Mouse (Mus musculus) limb, embryonic 15.5 days (tissue): ENCODE data around the gene Lax1. TPM values are rescaled to one million over a fixed set of nuclear protein-coding genes. Genes with fewer than 3 reads are reported as not detected.
"Not testable (repeated sequence)": the region's sequence is repeated elsewhere in the genome, so short reads cannot be mapped to it uniquely, and the experiment has no call there.

ENCODE experiments used
- ATAC-seq: fragments of 200-750 bp; cut with Nextera tagmentation; 2 replicates; pipeline ENCODE4 v1.8.0; 2017; ENCODE audit warnings: low read depth, moderate TSS enrichment; ENCODE audit not compliant: insufficient number of reproducible peaks, low FRiP score, low TSS enrichment
- H3K27ac ChIP-seq: fragments of 300-500 bp; sonication (generic); 2 replicates; pipeline ENCODE4 v1.5.1; 2015; ENCODE audit warnings: moderate library complexity, mild to moderate bottlenecking, inconsistent platforms
- H3K27me3 ChIP-seq: fragments of 300-500 bp; sonication (generic); 2 replicates; pipeline ENCODE4 v1.6.1; 2015; ENCODE audit warnings: inconsistent platforms
- H3K36me3 ChIP-seq: fragments of 300-500 bp; sonication (generic); 2 replicates; pipeline ENCODE4 v1.6.1; 2015; ENCODE audit warnings: inconsistent platforms
- H3K4me1 ChIP-seq: fragments of 300-500 bp; sonication (generic); 2 replicates; pipeline ENCODE4 v1.6.1; 2015; ENCODE audit warnings: inconsistent platforms
- H3K4me2 ChIP-seq: fragments of 300-500 bp; sonication (generic); 2 replicates; pipeline ENCODE4 v1.6.1; 2015; ENCODE audit warnings: mild to moderate bottlenecking, inconsistent platforms
- H3K4me3 ChIP-seq: fragments of 300-500 bp; sonication (generic); 2 replicates; pipeline ENCODE4 v1.5.1; 2015; ENCODE audit warnings: mild to moderate bottlenecking, inconsistent platforms
- H3K9ac ChIP-seq: fragments of 300-500 bp; sonication (generic); 2 replicates; pipeline ENCODE4 v1.6.1; 2015; ENCODE audit warnings: inconsistent platforms
- H3K9me3 ChIP-seq: fragments of 300-500 bp; sonication (generic); 2 replicates; pipeline ENCODE4 v1.6.1; 2016; ENCODE audit warnings: inconsistent platforms
- WGBS: fragments of 180-500 bp; shearing (Covaris S2); methylation state at CpG from one replicate; pipeline ENCODE4 v1.1.7; 2015; 5-methylcytosine and 5-hydroxymethylcytosine counted together
- polyA plus RNA-seq: library from polyadenylated mRNA; unstranded; fragments of >200 nt; fragmentation: Nextera tagmentation; extraction: Ambion mirVana; gene quantifications from 2 replicates; pipeline ENCODE4 v1.2.1, GENCODE M21; 2015

Gene Lax1
- polyA plus RNA-seq, 1 experiment from 2014 or later = 0.42 TPM

GRCm38 (mm10) chr1:133711376-133711775 is 21.5 kb upstream of the Lax1 start:
- 35% methylated on average over 6 of the region's 6 CpGs for WGBS

DNA sequence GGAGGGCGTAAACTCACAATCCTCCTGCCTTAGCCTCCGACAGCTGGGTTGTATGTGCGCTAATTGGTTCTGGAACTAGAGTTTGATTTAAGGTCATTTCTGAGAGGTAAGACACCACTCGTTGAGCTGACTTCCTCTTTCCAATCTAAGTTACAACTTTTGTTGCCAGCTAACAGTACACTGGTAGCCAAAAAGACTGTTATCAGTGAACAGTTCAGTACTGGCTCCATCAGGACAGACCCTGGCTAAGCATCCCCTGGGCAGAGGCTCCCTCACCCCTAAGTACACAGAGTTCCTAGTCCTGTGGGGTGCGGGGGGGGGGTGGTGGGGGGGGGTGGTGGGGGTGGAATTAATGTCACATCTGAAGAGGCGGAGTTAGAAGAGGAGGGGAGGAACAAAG is 21.0 kb upstream of the Lax1 start:
- Histone ChIP-seq H3K9ac (no peak overlapping the region), H3K4me3 (no peak overlapping the region), H3K9me3 (no peaks in the 10 kb centered on the region), H3K36me3 (peaks cover 32% of the 10 kb centered on the region), H3K4me2 (no peak overlapping the region), H3K4me1 (peaks cover 23% of the 10 kb centered on the region), H3K27me3 (no peaks in the 10 kb centered on the region), H3K27ac (no peak overlapping the region)
- 56% methylated on average over 6 of the region's 6 CpGs for WGBS
- no peak for ATAC-seq

More at GRCm38 (mm10) chr1:133711376-133711775, 21.5 kb upstream of the Lax1 start:
- H3K27me3 ChIP-seq = no peaks in the 10 kb centered on the region
- no peak overlapping the region for H3K27ac ChIP-seq
- H3K9me3 ChIP-seq = no peaks in the 10 kb centered on the region
- peaks cover 23% of the 10 kb centered on the region for H3K4me1 ChIP-seq
- H3K4me3 ChIP-seq = no peak overlapping the region
- ATAC-seq = no peak
- no peak overlapping the region for H3K4me2 ChIP-seq
- peaks cover 29% of the 10 kb centered on the region for H3K36me3 ChIP-seq
- H3K9ac ChIP-seq = no peak overlapping the region

GRCm38 (mm10) chr1:133709292-133709691 is 19.4 kb upstream of the Lax1 start:
- Histone ChIP-seq H3K27ac (no peak overlapping the region), H3K36me3 (peaks cover 25% of the 10 kb centered on the region), H3K4me1 (peaks cover 23% of the 10 kb centered on the region), H3K9ac (no peak overlapping the region), H3K4me3 (no peak overlapping the region), H3K27me3 (no peaks in the 10 kb centered on the region), H3K9me3 (no peaks in the 10 kb centered on the region), H3K4me2 (no peak overlapping the region)
- ATAC-seq = no peak
- WGBS = 52% methylated on average over 3 of the region's 3 CpGs

GRCm38 (mm10) chr1:133701824-133702223 is 11.9 kb upstream of the Lax1 start:
- WGBS = 33% methylated on average over 1 of the region's 2 CpGs
- H3K9ac ChIP-seq = not testable (repeated sequence)

GRCm38 (mm10) chr1:133697935-133698620 is 8.2 kb upstream of the Lax1 start:
- H3K4me1 ChIP-seq = peaks cover 34% of the 10 kb centered on the region
- WGBS = 94% methylated on average over 12 of the region's 12 CpGs
- H3K9ac ChIP-seq = no peak overlapping the region
- no peaks in the 10 kb centered on the region for H3K9me3 ChIP-seq
- H3K27ac ChIP-seq = no peak overlapping the region
- no peaks in the 10 kb centered on the region for H3K27me3 ChIP-seq
- H3K36me3 ChIP-seq = peaks cover 2% of the 10 kb centered on the region; the same call in 1 of the 2 replicates
- ATAC-seq = no peak
- no peak overlapping the region for H3K4me2 ChIP-seq
- H3K4me3 ChIP-seq = no peak overlapping the region

More at GRCm38 (mm10) chr1:133701824-133702223, 11.9 kb upstream of the Lax1 start:
- not testable (repeated sequence) for H3K4me3 ChIP-seq, H3K9me3 ChIP-seq, ATAC-seq, H3K27ac ChIP-seq, H3K4me1 ChIP-seq, H3K4me2 ChIP-seq, H3K27me3 ChIP-seq
- peaks cover 15% of the 10 kb centered on the region for H3K36me3 ChIP-seq

GRCm38 (mm10) chr1:133695901-133696300 is 6.0 kb upstream of the Lax1 start:
- 26% methylated on average over 7 of the region's 7 CpGs for WGBS
- no peaks in the 10 kb centered on the region for H3K9me3 ChIP-seq
- peak overlapping the region; percentile 79 for H3K27ac ChIP-seq
- H3K9ac ChIP-seq = no peak overlapping the region
- no peaks in the 10 kb centered on the region for H3K27me3 ChIP-seq
- H3K4me3 ChIP-seq = no peak overlapping the region
- no peaks in the 10 kb centered on the region for H3K36me3 ChIP-seq
- 0 out of 2 replicates have a peak, but pooled peaks have one; percentile 40 for ATAC-seq
- peaks cover 34% of the 10 kb centered on the region for H3K4me1 ChIP-seq
- 0 out of 2 replicates have a peak overlapping the region, but pooled peaks have one; percentile 19 for H3K4me2 ChIP-seq

- Histone ChIP-seq H3K4me1 (peaks cover 36% of the 10 kb centered on the region), H3K27ac (peak overlapping the region; percentile 73), H3K4me3 (no peak overlapping the region), H3K36me3 (no peaks in the 10 kb centered on the region), H3K9me3 (no peaks in the 10 kb centered on the region), H3K4me2 (no peak overlapping the region), H3K9ac (no peak overlapping the region), H3K27me3 (no peaks in the 10 kb centered on the region)
- 91% methylated on average over 1 of the region's 1 CpGs for WGBS
- no peak for ATAC-seq
Measured at GRCm38 (mm10) chr1:133694876-133695275, 5.0 kb upstream of the Lax1 start.

DNA sequence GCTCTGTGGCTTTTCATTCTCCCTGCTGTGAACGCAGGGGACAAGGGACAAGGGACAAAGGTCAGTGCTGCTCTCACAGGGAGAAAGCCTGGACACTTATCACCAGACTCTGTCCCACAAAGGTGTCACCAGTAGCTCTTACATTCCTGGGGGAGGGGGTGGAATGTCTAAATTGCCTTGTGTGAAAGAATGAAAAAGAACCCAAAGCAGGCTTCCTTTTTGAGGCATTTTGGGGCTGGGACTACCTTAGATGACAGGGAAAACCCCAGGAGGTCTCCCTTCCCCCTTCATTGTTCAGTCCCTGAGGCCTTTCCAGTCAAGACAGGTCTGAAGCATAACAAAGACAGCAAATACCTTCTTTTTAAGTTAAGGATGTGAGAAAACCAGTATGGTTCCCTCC is 4.4 kb upstream of the Lax1 start:
- H3K4me2 ChIP-seq = no peak overlapping the region
- no peak for ATAC-seq
- peaks cover 36% of the 10 kb centered on the region for H3K4me1 ChIP-seq
- no peaks in the 10 kb centered on the region for H3K27me3 ChIP-seq
- H3K36me3 ChIP-seq = no peaks in the 10 kb centered on the region
- no peaks in the 10 kb centered on the region for H3K9me3 ChIP-seq
- peak overlapping the region; percentile 73 for H3K27ac ChIP-seq
- no peak overlapping the region for H3K4me3 ChIP-seq
- 7% methylated on average over 1 of the region's 1 CpGs for WGBS
- H3K9ac ChIP-seq = no peak overlapping the region

DNA sequence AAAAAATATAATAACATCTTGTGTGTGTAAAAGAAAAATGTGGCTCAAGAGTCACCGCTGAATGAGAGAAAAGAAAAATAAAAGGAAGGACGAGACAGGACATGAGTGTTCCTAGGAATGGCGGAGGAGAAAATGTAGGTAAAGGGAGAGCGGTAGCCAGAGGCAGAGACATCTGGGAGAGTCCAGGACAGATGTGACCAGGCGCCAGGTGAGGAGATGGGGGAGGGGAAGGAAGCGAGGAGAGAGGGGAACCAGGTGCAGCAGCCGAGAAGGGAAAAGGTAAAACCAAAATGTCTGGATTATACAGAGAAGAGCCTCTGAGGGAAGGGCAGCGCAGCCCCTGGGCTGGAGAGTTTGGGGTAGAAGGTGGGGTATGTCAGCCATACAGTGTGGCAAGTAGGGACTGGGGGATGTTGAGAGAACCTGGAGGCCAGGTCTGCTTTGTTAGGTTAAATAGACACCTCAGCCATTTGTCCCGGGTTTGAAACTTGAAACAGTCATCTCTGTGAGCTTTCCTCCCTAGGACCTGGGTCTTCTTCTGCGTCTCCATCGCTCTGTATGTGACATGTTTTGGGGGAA is 3.7 kb upstream of the Lax1 start:
- H3K4me2 ChIP-seq = no peak overlapping the region
- WGBS = 52% methylated on average over 11 of the region's 11 CpGs
- peaks cover 36% of the 10 kb centered on the region for H3K4me1 ChIP-seq
- peak overlapping the region; percentile 68 for H3K27ac ChIP-seq
- no peaks in the 10 kb centered on the region for H3K36me3 ChIP-seq
- no peak overlapping the region for H3K4me3 ChIP-seq
- no peaks in the 10 kb centered on the region for H3K27me3 ChIP-seq
- H3K9ac ChIP-seq = no peak overlapping the region
- ATAC-seq = no peak
- H3K9me3 ChIP-seq = no peaks in the 10 kb centered on the region

- Histone ChIP-seq H3K4me2 (no peak overlapping the region), H3K9ac (no peak overlapping the region)
- 56% methylated on average over 4 of the region's 4 CpGs for WGBS
Measured at GRCm38 (mm10) chr1:133692195-133692594, 2.3 kb upstream of the Lax1 start.

DNA sequence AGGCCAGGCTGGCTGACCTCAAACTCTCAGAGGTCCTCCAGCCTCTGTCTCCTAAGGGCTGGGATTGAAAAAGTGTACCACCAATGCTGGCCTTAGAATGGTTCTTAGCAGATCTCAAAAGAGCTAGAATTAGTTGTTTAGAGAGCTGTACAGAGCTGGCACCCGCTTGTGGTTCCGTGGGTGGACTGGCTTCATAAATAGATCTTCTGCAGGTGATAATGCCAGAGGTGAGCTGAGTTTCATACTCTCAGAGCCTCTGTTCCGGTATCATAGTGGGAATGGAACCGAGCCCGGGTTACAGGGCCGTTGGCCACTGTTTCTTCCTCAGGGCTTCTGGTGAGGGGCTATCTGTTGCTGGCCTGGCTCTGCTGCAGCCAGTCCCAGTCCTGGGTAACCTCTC is 1.1 kb upstream of the Lax1 start:
- Histone ChIP-seq H3K9me3 (no peaks in the 10 kb centered on the region), H3K36me3 (no peaks in the 10 kb centered on the region), H3K27ac (no peak overlapping the region), H3K4me2 (no peak overlapping the region), H3K4me1 (peaks cover 25% of the 10 kb centered on the region), H3K4me3 (no peak overlapping the region), H3K27me3 (no peaks in the 10 kb centered on the region), H3K9ac (no peak overlapping the region)
- WGBS = 85% methylated on average over 6 of the region's 6 CpGs
- ATAC-seq = no peak

More at GRCm38 (mm10) chr1:133692195-133692594, 2.3 kb upstream of the Lax1 start:
- Histone ChIP-seq H3K4me1 (peaks cover 36% of the 10 kb centered on the region), H3K4me3 (no peak overlapping the region), H3K27me3 (no peaks in the 10 kb centered on the region), H3K9me3 (no peaks in the 10 kb centered on the region), H3K36me3 (no peaks in the 10 kb centered on the region), H3K27ac (no peak overlapping the region)
- no peak for ATAC-seq

DNA sequence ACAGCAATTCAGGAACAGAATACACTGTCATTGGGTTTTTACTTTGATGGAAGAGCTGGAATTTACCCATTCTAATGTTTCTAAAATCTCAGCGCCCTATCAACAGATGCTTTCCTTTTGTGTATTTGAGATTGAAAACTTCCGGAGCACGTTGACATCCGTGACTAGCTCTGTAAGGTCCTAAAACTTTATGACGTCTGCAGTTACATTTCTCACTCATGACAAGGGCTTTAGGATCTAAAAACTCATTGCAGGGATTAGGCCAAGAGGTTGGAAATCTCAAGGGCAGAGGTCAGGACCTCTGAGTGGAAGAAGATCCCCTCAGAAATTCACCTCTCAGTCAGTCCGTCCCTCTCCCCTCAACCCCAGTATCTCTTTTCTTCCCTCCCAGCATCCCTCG is 1.6 kb downstream of the Lax1 start:
- Histone ChIP-seq H3K9me3 (no peaks in the 10 kb centered on the region), H3K4me2 (no peak overlapping the region), H3K4me3 (no peak overlapping the region), H3K9ac (no peak overlapping the region), H3K4me1 (peaks cover 3% of the 10 kb centered on the region), H3K27me3 (no peaks in the 10 kb centered on the region), H3K36me3 (no peaks in the 10 kb centered on the region), H3K27ac (no peak overlapping the region)
- ATAC-seq = no peak
- WGBS = 50% methylated on average over 7 of the region's 7 CpGs
